Mouse (Mus musculus): ENCODE measurements around the gene Pde8b. TPM values are rescaled to one million over a fixed set of nuclear protein-coding genes. Genes with fewer than 3 reads are reported as not detected.
A peak's percentile ranks its signal among the peaks of the same experiment; 100 is the strongest.
"Not testable (repeated sequence)": the region's sequence is repeated elsewhere in the genome, so short reads cannot be mapped to it uniquely, and the experiment has no call there.

Gene Pde8b
- polyA plus RNA-seq, 1 experiment = not detected

GRCm38 (mm10) chr13:95231366-95232138 lies 18.6 kb downstream of the Pde8b start:
- no peak overlapping the region for H3K27ac ChIP-seq (replicated peaks; ENCODE audit: low read depth, low read length)
- no peaks in the 10 kb centered on the region for H3K4me1 ChIP-seq (ENCODE audit: control insufficient read depth, insufficient read depth, insufficient read length, low read length)
- H3K4me3 ChIP-seq (ENCODE audit: insufficient read depth, low read depth, low read length) = no peak overlapping the region

DNA sequence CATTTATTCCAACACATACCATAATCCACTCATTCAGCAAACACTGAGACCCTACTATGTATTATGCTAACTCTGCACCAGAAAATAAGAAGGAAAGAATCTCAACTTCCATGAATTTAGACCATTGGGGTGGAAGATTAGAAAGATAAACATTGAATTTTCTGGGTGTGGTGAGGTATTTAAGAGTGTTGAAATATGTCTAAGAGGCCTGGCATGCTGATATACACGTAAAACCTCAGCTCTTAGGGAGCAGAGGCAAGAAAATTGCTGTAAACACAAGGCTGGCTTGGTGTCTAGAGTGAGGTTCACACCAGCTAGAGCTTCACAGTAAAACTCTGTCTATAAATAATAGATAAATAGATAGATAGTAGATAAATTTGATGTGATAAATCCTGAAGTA lies 19.8 kb downstream of the Pde8b start:
- Histone ChIP-seq H3K27ac (replicated peaks; ENCODE audit: low read depth, low read length) (no peak overlapping the region), H3K4me3 (ENCODE audit: insufficient read depth, low read depth, low read length) (no peak overlapping the region), H3K4me1 (ENCODE audit: control insufficient read depth, insufficient read depth, insufficient read length, low read length) (no peaks in the 10 kb centered on the region)

- Histone ChIP-seq H3K27ac (replicated peaks; ENCODE audit: low read depth, low read length) (no peak overlapping the region), H3K4me1 (ENCODE audit: control insufficient read depth, insufficient read depth, insufficient read length, low read length) (no peaks in the 10 kb centered on the region; the same call in 1 of the 2 replicates), H3K4me3 (ENCODE audit: insufficient read depth, low read depth, low read length) (no peak overlapping the region)
These were observed 25.6 kb downstream of the Pde8b start for GRCm38 (mm10) chr13:95224491-95224890.

DNA sequence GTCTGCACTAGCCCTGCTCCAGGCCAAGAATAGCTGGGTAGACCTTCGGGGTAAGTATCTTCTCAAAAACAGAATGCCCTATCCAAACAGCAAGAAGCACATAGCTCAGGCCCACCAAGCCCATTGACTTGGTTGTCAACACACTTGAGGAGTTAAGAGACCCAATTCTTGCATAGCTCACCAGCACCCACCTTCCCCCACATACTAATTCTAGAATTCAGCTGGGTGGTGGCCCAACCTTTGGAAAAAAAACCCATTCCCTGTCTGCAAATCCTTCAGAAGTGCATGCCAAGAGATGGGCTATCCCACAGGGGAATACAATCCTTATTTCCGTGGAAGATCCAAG lies 26.7 kb downstream of the Pde8b start:
- no peaks in the 10 kb centered on the region; the same call in 1 of the 2 replicates for H3K4me1 ChIP-seq (ENCODE audit: control insufficient read depth, insufficient read depth, insufficient read length, low read length)
- H3K4me3 ChIP-seq (ENCODE audit: insufficient read depth, low read depth, low read length) = peak overlapping the region; percentile 40
- H3K27ac ChIP-seq (replicated peaks; ENCODE audit: low read depth, low read length) = no peak overlapping the region

DNA sequence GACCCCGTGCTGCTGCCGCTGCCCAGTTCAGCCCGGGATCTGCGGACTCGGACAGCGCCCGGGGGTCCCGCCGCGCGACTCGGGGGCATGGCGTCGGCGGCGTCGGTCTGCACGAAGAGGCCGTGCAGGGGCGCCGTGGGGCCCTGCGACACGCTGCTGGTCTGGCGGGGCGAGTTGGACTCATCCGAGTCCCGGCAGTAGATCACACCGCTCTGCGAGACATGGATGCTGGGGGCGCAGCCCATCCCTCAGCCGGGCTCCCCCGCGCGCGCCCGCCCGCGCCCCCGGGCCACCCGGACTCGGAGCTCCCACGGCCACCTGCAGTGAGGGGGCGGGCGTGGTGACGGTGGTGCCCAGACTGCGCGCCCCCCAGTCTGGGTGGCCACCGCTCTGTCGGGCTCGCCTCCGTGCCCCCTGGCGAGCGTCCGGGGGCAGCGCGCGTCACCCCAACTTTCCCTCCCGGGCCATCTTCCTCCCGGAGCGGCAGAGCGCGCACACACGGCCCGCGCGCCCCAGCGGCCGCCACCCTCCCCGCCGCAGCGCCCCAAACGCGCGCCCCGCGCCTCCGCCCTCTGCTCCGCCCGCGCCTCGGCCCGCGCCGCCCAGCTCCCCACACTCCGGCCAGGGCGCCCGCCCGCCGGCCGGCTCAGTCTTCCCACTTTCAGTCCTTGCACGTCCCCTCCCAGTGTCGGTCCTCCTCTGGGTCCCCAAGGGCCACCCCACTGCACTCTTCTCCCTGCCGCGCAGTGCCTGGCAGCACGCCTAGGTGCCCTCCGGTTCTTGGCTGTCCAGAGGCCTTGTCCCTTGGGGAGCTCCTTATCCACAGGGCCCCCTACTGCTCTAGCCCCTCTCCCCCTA lies 27.3 kb downstream of the Pde8b start:
- H3K4me1 ChIP-seq (ENCODE audit: control insufficient read depth, insufficient read depth, insufficient read length, low read length) = no peaks in the 10 kb centered on the region; the same call in 1 of the 2 replicates
- H3K27ac ChIP-seq (replicated peaks; ENCODE audit: low read depth, low read length) = no peak overlapping the region
- peak overlapping the region; percentile 40 for H3K4me3 ChIP-seq (ENCODE audit: insufficient read depth, low read depth, low read length)

DNA sequence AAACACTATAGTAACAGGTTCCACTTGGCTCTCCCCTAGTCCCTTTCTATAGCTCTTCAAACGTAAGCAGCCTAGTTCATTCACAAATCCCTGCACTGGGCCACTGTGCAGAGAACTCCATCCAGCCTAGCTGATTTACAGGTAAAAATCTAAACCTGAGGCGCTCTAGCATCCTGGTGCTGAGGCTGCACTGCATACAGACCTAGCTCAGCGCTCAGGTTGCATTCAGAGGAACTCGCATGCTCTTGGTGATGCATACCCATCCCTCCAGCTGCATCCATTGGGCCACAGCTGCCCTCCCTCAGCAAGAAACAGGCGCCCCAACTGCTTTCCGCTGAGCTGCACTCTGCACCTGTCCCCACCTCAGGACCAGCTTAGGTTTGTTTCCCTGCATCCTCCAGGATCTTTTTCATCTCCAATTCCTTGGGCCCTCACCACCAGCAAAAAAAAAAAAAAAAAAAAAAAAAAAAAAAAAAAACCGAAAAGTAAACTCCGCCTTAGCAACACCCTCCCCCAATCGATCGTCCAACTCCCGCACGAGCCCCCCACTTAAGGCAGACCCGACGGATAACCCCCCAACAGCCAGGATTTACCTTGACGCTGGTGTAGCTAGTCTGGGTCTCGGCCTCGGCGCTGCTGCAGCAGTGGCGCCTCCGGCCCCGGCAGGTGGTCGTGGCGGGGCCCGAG lies 28.1 kb downstream of the Pde8b start:
- no peaks in the 10 kb centered on the region; the same call in 1 of the 2 replicates for H3K4me1 ChIP-seq (ENCODE audit: control insufficient read depth, insufficient read depth, insufficient read length, low read length)
- H3K27ac ChIP-seq (replicated peaks; ENCODE audit: low read depth, low read length) = no peak overlapping the region
- H3K4me3 ChIP-seq (ENCODE audit: insufficient read depth, low read depth, low read length) = peak overlapping the region; percentile 40

DNA sequence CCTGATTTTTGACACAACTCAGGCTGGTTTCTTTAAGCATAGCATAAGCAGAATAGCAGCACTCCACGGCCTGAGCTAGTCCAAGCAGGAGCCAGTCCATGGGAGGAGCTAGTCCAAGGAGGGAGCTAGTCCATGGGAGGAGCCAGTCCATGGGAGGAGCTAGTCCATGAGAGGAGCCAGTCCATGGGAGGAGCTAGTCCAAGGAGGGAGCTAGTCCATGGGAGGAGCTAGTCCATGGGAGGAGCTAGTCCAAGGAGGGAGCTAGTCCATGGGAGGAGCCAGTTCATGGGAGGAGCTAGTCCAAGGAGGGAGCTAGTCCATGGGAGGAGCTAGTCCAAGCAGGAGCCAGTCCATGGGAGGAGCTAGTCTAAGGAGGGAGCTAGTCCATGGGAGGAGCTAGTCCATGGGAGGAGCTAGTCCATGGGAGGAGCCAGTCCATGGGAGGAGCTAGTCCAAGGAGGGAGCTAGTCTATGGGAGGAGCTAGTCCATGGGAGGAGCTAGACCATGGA lies 34.4 kb downstream of the Pde8b start:
- H3K4me1 ChIP-seq (ENCODE audit: control insufficient read depth, insufficient read depth, insufficient read length, low read length); H3K27ac ChIP-seq (replicated peaks; ENCODE audit: low read depth, low read length); H3K4me3 ChIP-seq (ENCODE audit: insufficient read depth, low read depth, low read length): not testable (repeated sequence)

DNA sequence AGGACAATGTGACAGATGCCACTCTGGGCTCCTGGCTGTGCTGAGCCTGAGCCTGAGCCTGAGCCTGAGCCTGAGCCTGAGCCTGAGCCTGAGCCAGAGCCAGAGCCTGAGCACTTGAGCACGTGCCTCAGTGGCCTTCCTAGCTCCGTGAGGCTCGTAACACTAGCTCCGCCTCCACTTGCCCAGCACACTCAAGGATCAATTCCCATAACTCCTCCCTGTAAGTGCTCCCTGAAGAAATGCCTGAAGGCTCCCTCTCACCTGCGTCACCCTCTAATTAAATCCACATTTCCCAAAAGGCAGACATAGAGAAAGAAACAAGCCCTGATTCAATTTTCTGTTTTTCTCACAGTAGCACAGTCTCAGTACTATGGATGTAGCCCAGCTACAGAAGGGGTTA lies 37.8 kb downstream of the Pde8b start:
- Histone ChIP-seq H3K4me3 (ENCODE audit: insufficient read depth, low read depth, low read length) (no peak overlapping the region), H3K27ac (replicated peaks; ENCODE audit: low read depth, low read length) (no peak overlapping the region), H3K4me1 (ENCODE audit: control insufficient read depth, insufficient read depth, insufficient read length, low read length) (no peaks in the 10 kb centered on the region)

DNA sequence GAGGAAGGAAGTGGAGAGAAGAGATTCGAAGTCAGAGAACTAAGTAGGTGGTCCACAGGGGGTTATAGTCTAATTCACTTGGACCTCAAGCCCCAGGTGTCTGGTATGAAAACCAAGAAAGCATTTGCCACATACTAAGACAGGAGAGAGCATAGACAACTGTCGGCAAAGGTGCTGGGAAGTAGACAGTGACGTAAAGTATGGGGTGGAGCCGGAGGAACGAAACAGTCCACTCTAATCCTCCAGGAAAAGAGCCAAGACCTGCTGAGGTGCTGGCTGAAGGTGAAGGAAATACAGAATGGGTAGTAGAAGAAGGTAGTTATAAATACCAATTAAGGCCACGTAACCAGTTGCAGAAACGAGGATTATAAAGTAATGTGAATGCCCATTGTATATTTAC lies 42.8 kb downstream of the Pde8b start:
- not testable (repeated sequence) for H3K4me3 ChIP-seq (ENCODE audit: insufficient read depth, low read depth, low read length); H3K4me1 ChIP-seq (ENCODE audit: control insufficient read depth, insufficient read depth, insufficient read length, low read length); H3K27ac ChIP-seq (replicated peaks; ENCODE audit: low read depth, low read length)

- Histone ChIP-seq H3K4me3 (ENCODE audit: insufficient read depth, low read depth, low read length) (no peak overlapping the region), H3K4me1 (ENCODE audit: control insufficient read depth, insufficient read depth, insufficient read length, low read length) (no peaks in the 10 kb centered on the region), H3K27ac (replicated peaks; ENCODE audit: low read depth, low read length) (no peak overlapping the region)
These were observed 47.9 kb downstream of the Pde8b start for GRCm38 (mm10) chr13:95202151-95202758.

GRCm38 (mm10) chr13:95200817-95201216 lies 49.3 kb downstream of the Pde8b start:
- H3K4me3 ChIP-seq (ENCODE audit: insufficient read depth, low read depth, low read length) = no peak overlapping the region
- no peak overlapping the region for H3K27ac ChIP-seq (replicated peaks; ENCODE audit: low read depth, low read length)
- no peaks in the 10 kb centered on the region; the same call in 1 of the 2 replicates for H3K4me1 ChIP-seq (ENCODE audit: control insufficient read depth, insufficient read depth, insufficient read length, low read length)

DNA sequence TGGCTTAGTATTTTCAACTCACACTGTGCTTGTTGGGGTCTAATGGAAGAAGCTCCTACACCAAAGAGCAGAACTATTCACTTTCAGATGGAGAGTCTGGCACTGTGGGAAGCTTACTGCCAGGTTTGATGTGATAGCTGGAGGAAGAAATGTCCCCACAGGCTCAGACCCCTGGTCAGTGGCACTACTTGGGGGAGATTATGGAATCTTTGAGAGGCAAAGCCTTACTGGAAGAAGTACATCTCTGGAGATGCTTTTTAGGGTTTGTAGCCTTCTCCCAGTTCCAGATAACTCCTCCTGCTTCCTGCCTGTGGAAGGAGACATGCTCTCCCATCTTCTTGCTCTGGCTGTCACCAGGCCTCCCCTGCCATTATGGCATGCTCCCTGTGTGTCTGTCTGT lies 50.1 kb downstream of the Pde8b start:
- Histone ChIP-seq H3K4me1 (ENCODE audit: control insufficient read depth, insufficient read depth, insufficient read length, low read length) (no peaks in the 10 kb centered on the region; the same call in 1 of the 2 replicates), H3K4me3 (ENCODE audit: insufficient read depth, low read depth, low read length) (no peak overlapping the region), H3K27ac (replicated peaks; ENCODE audit: low read depth, low read length) (no peak overlapping the region)

DNA sequence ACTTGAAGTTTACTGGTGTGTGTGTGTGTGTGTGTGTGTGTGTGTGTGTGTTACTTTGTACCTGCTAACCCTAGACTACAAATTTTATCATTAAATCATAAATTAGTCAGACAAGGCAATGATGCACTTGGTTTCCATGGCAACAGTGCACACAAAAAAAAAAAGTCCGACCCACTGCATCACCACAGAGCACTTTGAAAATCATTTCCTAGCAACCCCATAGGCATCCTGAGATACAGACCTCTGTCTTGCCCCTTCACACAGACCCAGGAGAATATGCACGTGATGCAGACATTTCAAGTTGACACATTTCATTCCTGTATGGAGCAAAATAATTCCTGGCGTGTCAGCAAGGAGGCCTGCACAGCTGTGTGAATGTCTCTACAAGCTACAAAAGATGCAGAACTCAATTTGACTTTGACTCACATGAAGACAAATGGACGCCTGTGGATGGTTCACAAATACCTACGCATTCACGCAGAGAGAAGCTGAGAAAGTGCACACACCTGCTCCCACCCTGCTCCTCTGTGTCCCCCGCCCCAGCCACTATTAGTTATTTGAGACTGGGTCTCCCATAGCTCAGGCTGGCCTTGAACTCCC lies 53.9 kb downstream of the Pde8b start:
- no peak overlapping the region for H3K27ac ChIP-seq (replicated peaks; ENCODE audit: low read depth, low read length)
- H3K4me3 ChIP-seq (ENCODE audit: insufficient read depth, low read depth, low read length) = no peak overlapping the region
- no peaks in the 10 kb centered on the region; the same call in 1 of the 2 replicates for H3K4me1 ChIP-seq (ENCODE audit: control insufficient read depth, insufficient read depth, insufficient read length, low read length)

- no peak overlapping the region for H3K4me3 ChIP-seq (ENCODE audit: insufficient read depth, low read depth, low read length)
- H3K27ac ChIP-seq (replicated peaks; ENCODE audit: low read depth, low read length) = no peak overlapping the region
- no peaks in the 10 kb centered on the region; the same call in 1 of the 2 replicates for H3K4me1 ChIP-seq (ENCODE audit: control insufficient read depth, insufficient read depth, insufficient read length, low read length)
These were observed 58.2 kb downstream of the Pde8b start for GRCm38 (mm10) chr13:95191951-95192350.

Data from brown adipose tissue, adult 24 weeks (tissue).